14 mouse cellular contexts compared by ENCODE assay signal in genomic region chr13:46884898-46885758, GRCm38 (mm10). TPM values are rescaled to one million over a fixed set of nuclear protein-coding genes. Genes with fewer than 3 reads are reported as not detected.
DNase-seq lines count a peak whose midpoint lies in the region; ATAC-seq and TF ChIP-seq lines count a peak whose summit lies in the region.
"Had no signal": no experiment of that assay in that cellular context is flagged by ENCODE, and none has a peak within 500 bp of the region (broad histone marks: within the 10 kb centered on the region; RNA-seq: fewer than 3 reads in every experiment).

No protein-coding gene starts in this region.

- H3K4me1 ChIP-seq in liver, adult 2 months (ENCODE audit: control insufficient read depth, insufficient read depth, low read length), result peaks cover 9% of the 10 kb centered on the region
- peaks cover 86% of the 10 kb centered on the region for H3K4me1 ChIP-seq in heart, embryonic 13.5 days
- peaks cover 12% of the 10 kb centered on the region for H3K4me1 ChIP-seq in limb, embryonic 14.5 days (ENCODE audit: control insufficient read depth, insufficient read depth, low read length)
- H3K4me1 ChIP-seq in forebrain, embryonic 14.5 days (ENCODE audit: control insufficient read depth, insufficient read depth, low read length), result peaks cover 10% of the 10 kb centered on the region

- no peak for TF ChIP-seq POLR2A in liver, adult 2 months (IDR thresholded peaks at IDR 0.05; ENCODE audit: extremely low read depth, insufficient read depth, low read length)
- no peak for TF ChIP-seq POLR2A in limb, embryonic 14.5 days (IDR thresholded peaks at IDR 0.05; ENCODE audit: borderline replicate concordance, extremely low read depth, insufficient read depth, insufficient read length)

- peaks cover 7% of the 10 kb centered on the region; the same call in 1 of the 2 replicates for H3K79me2 ChIP-seq in liver, adult 2 months (ENCODE audit: control insufficient read depth, insufficient read depth, low read length)

- peak overlapping the region; percentile 29 for H3K4me2 ChIP-seq in heart, embryonic 13.5 days
- H3K4me2 ChIP-seq in limb, embryonic 14.5 days (replicated peaks; ENCODE audit: low read depth, low read length, severe bottlenecking), result no peak overlapping the region
- no peak overlapping the region for H3K4me2 ChIP-seq in forebrain, embryonic 14.5 days (ENCODE audit: low read length)
- H3K4me2 ChIP-seq: embryonic facial prominence, embryonic 13.5 days; limb, embryonic 12.5 days; midbrain, embryonic 15.5 days had no signal

- H3K36me3 ChIP-seq in liver, adult 2 months (ENCODE audit: control insufficient read depth, insufficient read depth, low read length), result no peaks in the 10 kb centered on the region
- peaks cover 5% of the 10 kb centered on the region; the same call in 1 of the 2 replicates for H3K36me3 ChIP-seq in heart, embryonic 13.5 days
- H3K36me3 ChIP-seq in limb, embryonic 14.5 days (ENCODE audit: control insufficient read depth, insufficient read depth, low read length), result no peaks in the 10 kb centered on the region
- H3K36me3 ChIP-seq in forebrain, embryonic 14.5 days (ENCODE audit: control insufficient read depth, insufficient read depth, low read length), result no peaks in the 10 kb centered on the region
- H3K36me3 ChIP-seq: embryonic facial prominence, embryonic 13.5 days; limb, embryonic 12.5 days; midbrain, embryonic 15.5 days had no signal

- TF ChIP-seq CTCF in liver, adult 2 months (IDR thresholded peaks at IDR 0.05; ENCODE audit: low read depth, low read length), result no peak

- H3K9me3 ChIP-seq in heart, embryonic 13.5 days, result no peaks in the 10 kb centered on the region
- H3K9me3 ChIP-seq in limb, embryonic 14.5 days (ENCODE audit: control insufficient read depth, low read length), result no peaks in the 10 kb centered on the region
- H3K9me3 ChIP-seq in forebrain, embryonic 14.5 days (replicated peaks; ENCODE audit: control insufficient read depth, low read length), result no peaks in the 10 kb centered on the region
- H3K9me3 ChIP-seq: embryonic facial prominence, embryonic 13.5 days; limb, embryonic 12.5 days; midbrain, embryonic 15.5 days had no signal

- 26% methylated on average over 26 of the region's 26 CpGs for WGBS in liver, adult 2 months
- 53% methylated on average over 26 of the region's 26 CpGs for WGBS in heart, embryonic 13.5 days
- WGBS in limb, embryonic 14.5 days, result 78% methylated on average over 26 of the region's 26 CpGs
- WGBS in forebrain, embryonic 14.5 days, result 87% methylated on average over 26 of the region's 26 CpGs

- no peaks in the 10 kb centered on the region for H3K27me3 ChIP-seq in liver, adult 2 months (ENCODE audit: control insufficient read depth, insufficient read depth, low read length)
- no peaks in the 10 kb centered on the region for H3K27me3 ChIP-seq in heart, embryonic 13.5 days (replicated peaks)
- H3K27me3 ChIP-seq in limb, embryonic 14.5 days (ENCODE audit: control insufficient read depth, insufficient read depth, low read length), result no peaks in the 10 kb centered on the region
- no peaks in the 10 kb centered on the region for H3K27me3 ChIP-seq in forebrain, embryonic 14.5 days (replicated peaks; ENCODE audit: control insufficient read depth, insufficient read depth, low read length)
- H3K27me3 ChIP-seq: embryonic facial prominence, embryonic 13.5 days; limb, embryonic 12.5 days; midbrain, embryonic 15.5 days had no signal

- peak overlapping the region; percentile 48 for H3K27ac ChIP-seq in liver, adult 2 months (replicated peaks; ENCODE audit: insufficient read depth, low read depth, low read length)
- H3K27ac ChIP-seq in heart, embryonic 13.5 days (replicated peaks), result peak overlapping the region; percentile 88
- H3K27ac ChIP-seq in limb, embryonic 14.5 days (replicated peaks; ENCODE audit: low read depth, low read length), result no peak overlapping the region
- no peak overlapping the region for H3K27ac ChIP-seq in forebrain, embryonic 14.5 days (ENCODE audit: low read depth, low read length)
- H3K27ac ChIP-seq: limb, embryonic 12.5 days; midbrain, embryonic 15.5 days had no signal

- no peak overlapping the region for H3K9ac ChIP-seq in liver, adult 2 months (ENCODE audit: low read depth, low read length)
- peak overlapping the region; percentile 55 for H3K9ac ChIP-seq in heart, embryonic 13.5 days
- H3K9ac ChIP-seq in limb, embryonic 14.5 days (ENCODE audit: low read depth, low read length, severe bottlenecking), result no peak overlapping the region
- H3K9ac ChIP-seq in forebrain, embryonic 14.5 days (ENCODE audit: low read length), result no peak overlapping the region
- H3K9ac ChIP-seq: embryonic facial prominence, embryonic 13.5 days; forebrain, postnatal 0 days; limb, embryonic 12.5 days; midbrain, embryonic 15.5 days had no signal

- no peak for DNase-seq in frontal cortex, postnatal 25 days (ENCODE audit: low spot score in 2 of 2)
- peak; percentile 84 for DNase-seq in liver, adult 2 months (ENCODE audit: extremely low read depth, low read depth, low spot score)
- no peak for DNase-seq in liver
- DNase-seq in limb, embryonic 14.5 days (ENCODE audit: low spot score), result no peak
- no peak for DNase-seq in forebrain, embryonic 14.5 days (ENCODE audit: low spot score)
- DNase-seq in cerebellum, postnatal 14 days, result no peak
- DNase-seq: cerebellum, postnatal 10 days; forebrain, postnatal 0 days; right cerebral cortex, postnatal 4 days had no signal

- peak; percentile 35; the same call in 1 of the 2 replicates for ATAC-seq in frontal cortex, adult (ENCODE audit: low TSS enrichment)
- peak; percentile 32; the same call in 1 of the 2 replicates for ATAC-seq in heart, embryonic 13.5 days (ENCODE audit: extremely low read depth, insufficient number of reproducible peaks, low FRiP score, low TSS enrichment)
- ATAC-seq in limb, embryonic 14.5 days (ENCODE audit: low FRiP score, low read depth), result 0 out of 2 replicates have a peak, but pooled peaks have one; percentile 12
- ATAC-seq in forebrain, embryonic 14.5 days, result no peak
- ATAC-seq: forebrain, postnatal 0 days; midbrain, embryonic 15.5 days had no signal

- no peak overlapping the region for H3K4me3 ChIP-seq in liver, adult 2 months (ENCODE audit: insufficient read depth, low read depth, low read length)
- H3K4me3 ChIP-seq in heart, embryonic 13.5 days, result no peak overlapping the region
- H3K4me3 ChIP-seq in limb, embryonic 14.5 days (replicated peaks; ENCODE audit: low read length), result no peak overlapping the region
- no peak overlapping the region for H3K4me3 ChIP-seq in forebrain, embryonic 14.5 days (ENCODE audit: low read depth, low read length)
- H3K4me3 ChIP-seq: embryonic facial prominence, embryonic 13.5 days; limb, embryonic 12.5 days; midbrain, embryonic 15.5 days had no signal

RNA-seq across cellular contexts. Expression of gene Kif13a, which starts 44.5 kb away (rescaled TPM):
- total RNA-seq in liver, adult 2 months (2014; rRNA removed), result 10.5 and 11.1 TPM in 2 replicates
- polyA plus RNA-seq in liver, adult 2 months (2012; rRNA removed), result 6.6 TPM in 2 replicates
- 22.9 and 32.9 TPM in 2 replicates for polyA plus RNA-seq in heart, embryonic 13.5 days (2015; fragmentation: Nextera tagmentation; extraction: Ambion mirVana)
- 28.7 and 29.5 TPM in 2 replicates for polyA plus RNA-seq in limb, embryonic 14.5 days (2012; rRNA removed)
- 27.6 and 31.1 TPM in 2 replicates for polyA plus RNA-seq in limb, embryonic 14.5 days (2014; fragmentation: Nextera tagmentation; extraction: Ambion mirVana)
- polyA plus RNA-seq in forebrain, embryonic 14.5 days (2014; fragmentation: Nextera tagmentation; extraction: Ambion mirVana), result 7.1 and 7.5 TPM in 2 replicates

Comparison
In these comparisons a context has a peak if more than half of its experiments do, and no peak if none do; other contexts are left out.
1. H3K27ac ChIP-seq: peak in liver, adult 2 months (single experiment) and heart, embryonic 13.5 days (single experiment); none in limb, embryonic 14.5 days (single experiment) and forebrain, embryonic 14.5 days (single experiment).